Mouse (Mus musculus) CH12.LX (cell line): Measurements from ENCODE around the gene E2f7. TPM values are rescaled to one million over a fixed set of nuclear protein-coding genes. Genes with fewer than 3 reads are reported as not detected.

Source experiments
- DNase-seq: peaks from one replicate; pipeline ENCODE4 v3.0.0-alpha.2; 2013; ENCODE audit errors: extremely low read depth
- H3K27ac ChIP-seq: 2 replicates; pipeline ENCODE4 v1.5.1; 2012; ENCODE audit warnings: low read depth, mild to moderate bottlenecking, control low read depth, moderate library complexity; ENCODE audit not compliant: insufficient read depth
- H3K27me3 ChIP-seq: replicated peaks from 2 replicates; pipeline ENCODE3; 2012; ENCODE audit warnings: inconsistent platforms
- H3K36me3 ChIP-seq, 2 experiments: replicated peaks in 1 of 2; 2 replicates each; pipeline versions ENCODE3 to v1.6.1; 2012; ENCODE audit warnings: inconsistent platforms in 1 of 2, low read length in 1 of 2, mild to moderate bottlenecking in 1 of 2, mixed read lengths in 1 of 2, moderate library complexity in 1 of 2; ENCODE audit not compliant: control insufficient read depth in 1 of 2, insufficient read depth in 1 of 2
- H3K4me1 ChIP-seq, 2 experiments: 2 replicates each; pipeline ENCODE4 v1.6.1; 2012; ENCODE audit warnings: inconsistent platforms in 1 of 2, moderate library complexity in 1 of 2; ENCODE audit not compliant: insufficient read depth in 2 of 2, control insufficient read depth in 1 of 2
- H3K4me2 ChIP-seq: 2 replicates; pipeline ENCODE4 v1.6.1; 2012; ENCODE audit warnings: low read depth, mild to moderate bottlenecking, control low read depth; ENCODE audit not compliant: poor library complexity, insufficient read depth, severe bottlenecking
- H3K4me3 ChIP-seq, 3 experiments: fragments of 150-350 bp in 1 of 3; sonication (generic) in 1 of 3; replicated peaks in 1 of 3; 2 replicates each; pipeline versions ENCODE3 to v1.5.1; 2011 to 2012; ENCODE audit warnings: low read depth in 2 of 3, low read length in 2 of 3, mild to moderate bottlenecking in 2 of 3, moderate library complexity in 2 of 3, control low read depth in 1 of 3, improper control_type of control experiment in 1 of 3, inconsistent platforms in 1 of 3, mixed read lengths in 1 of 3; ENCODE audit not compliant: poor library complexity in 1 of 3
- H3K79me2 ChIP-seq: replicated peaks from 2 replicates; pipeline ENCODE4 v1.6.1; 2012; ENCODE audit warnings: mild to moderate bottlenecking, moderate library complexity; ENCODE audit not compliant: control insufficient read depth, poor library complexity, insufficient read depth, severe bottlenecking; ENCODE audit errors: extremely low read depth
- H3K9ac ChIP-seq: 2 replicates; pipeline ENCODE4 v1.6.1; 2012; ENCODE audit warnings: low read depth, mild to moderate bottlenecking, control low read depth, moderate library complexity; ENCODE audit not compliant: insufficient read depth
- H3K9me3 ChIP-seq: replicated peaks from 2 replicates; pipeline ENCODE3; 2012; ENCODE audit warnings: low read length, inconsistent platforms, mixed read lengths
- CHD1 ChIP-seq: IDR thresholded peaks from 2 replicates; pipeline ENCODE4 v1.6.1; 2012; ENCODE audit warnings: low read depth, low read length, improper control_type of control experiment, inconsistent platforms
- CTCF ChIP-seq, 2 experiments: IDR thresholded peaks in 1 of 2; conservative IDR thresholded peaks in 1 of 2; 2 replicates each; pipeline ENCODE4 v1.5.1; 2011 to 2012; ENCODE audit warnings: low read depth in 2 of 2, low read length in 2 of 2, improper control_type of control experiment in 1 of 2, inconsistent platforms in 1 of 2, mild to moderate bottlenecking in 1 of 2, moderate library complexity in 1 of 2
- ELF1 ChIP-seq: IDR thresholded peaks from 2 replicates; pipeline ENCODE4 v1.6.1; 2014; ENCODE audit warnings: low read depth, mild to moderate bottlenecking, inconsistent platforms, low read length, improper control_type of control experiment
- ETS1 ChIP-seq: conservative IDR thresholded peaks from 2 replicates; pipeline ENCODE4 v1.6.1; 2012; ENCODE audit warnings: low read depth, mild to moderate bottlenecking, inconsistent platforms, low read length, improper control_type of control experiment, moderate library complexity
- JUND ChIP-seq: conservative IDR thresholded peaks from 2 replicates; pipeline ENCODE4 v1.6.1; 2011; ENCODE audit warnings: low read depth, low read length, improper control_type of control experiment
- KAT2A ChIP-seq: IDR thresholded peaks from 2 replicates; pipeline ENCODE4 v1.6.1; 2012; ENCODE audit warnings: low read length, improper control_type of control experiment, inconsistent platforms; ENCODE audit not compliant: insufficient replicate concordance
- MAX ChIP-seq: IDR thresholded peaks from 2 replicates; pipeline ENCODE4 v1.6.1; 2011; ENCODE audit warnings: low read length, improper control_type of control experiment
- MAZ ChIP-seq: IDR thresholded peaks from 2 replicates; pipeline ENCODE4 v1.6.1; 2012; ENCODE audit warnings: low read depth, mild to moderate bottlenecking, inconsistent platforms, low read length, improper control_type of control experiment, moderate library complexity
- MXI1 ChIP-seq: IDR thresholded peaks from 2 replicates; pipeline ENCODE4 v1.6.1; 2011; ENCODE audit warnings: mild to moderate bottlenecking, low read depth, low read length, improper control_type of control experiment
- PAX5 ChIP-seq: IDR thresholded peaks from 2 replicates; pipeline ENCODE4 v1.6.1; 2012; ENCODE audit warnings: low read length, inconsistent platforms, mixed read lengths
- POLR2AphosphoS2 ChIP-seq: IDR thresholded peaks from 2 replicates; pipeline ENCODE4 v1.6.1; 2011; ENCODE audit warnings: low read depth, low read length, improper control_type of control experiment
- RAD21 ChIP-seq: IDR thresholded peaks from 2 replicates; pipeline ENCODE4 v1.6.1; 2011; ENCODE audit warnings: low read depth, mild to moderate bottlenecking, low read length, improper control_type of control experiment, moderate library complexity
- RCOR1 ChIP-seq: conservative IDR thresholded peaks from 2 replicates; pipeline ENCODE4 v1.6.1; 2012; ENCODE audit warnings: low read depth, mild to moderate bottlenecking, inconsistent platforms, low read length, improper control_type of control experiment
- SIN3A ChIP-seq: IDR thresholded peaks from 2 replicates; pipeline ENCODE4 v1.6.1; 2012; ENCODE audit warnings: low read length, improper control_type of control experiment, inconsistent platforms
- SMC3 ChIP-seq: IDR thresholded peaks from 2 replicates; pipeline ENCODE4 v1.6.1; 2011; ENCODE audit warnings: low read depth, low read length, improper control_type of control experiment
- USF2 ChIP-seq: conservative IDR thresholded peaks from 2 replicates; pipeline ENCODE4 v1.6.1; 2011; ENCODE audit warnings: low read depth, low read length, improper control_type of control experiment
- dilution Hi-C: fragments of 300-500 bp; cut with MboI; formaldehyde crosslinking; loops from 2 replicates; pipeline ENCODE4 v1.14.3; 2020; ENCODE audit warnings: low sequenced_read_pairs; ENCODE audit not compliant: extremely low pct_unique_long_range_greater_than_20kb, extremely low pct_ligation_motif_present
- in situ Hi-C: fragments of 300-500 bp; cut with MboI; formaldehyde crosslinking; loops from 3 replicates; pipeline ENCODE4 v1.14.3; 2019; ENCODE audit warnings: low sequenced_read_pairs, low pct_ligation_motif_present, low pct_unique_long_range_greater_than_20kb, mixed read lengths
- polyA plus RNA-seq: library from polyadenylated mRNA; unstranded; fragments of >175 nt; gene quantifications from 2 replicates; pipeline ENCODE4 v1.2.1, GENCODE M21; 2012; ENCODE audit warnings: low read depth; ENCODE audit not compliant: insufficient read length
- total RNA-seq, 2 experiments: library from RNA; depleted of rRNA; stranded (reverse); fragments of 300-350 nt in 1 of 2; fragments of >200 nt in 1 of 2; gene quantifications; 2 replicates each; pipeline ENCODE4 v1.2.3; 2012 to 2014

Gene E2f7
- total and polyA plus RNA-seq, 3 experiments = 0.82 to 3.8 (median 1.1) TPM

DNA sequence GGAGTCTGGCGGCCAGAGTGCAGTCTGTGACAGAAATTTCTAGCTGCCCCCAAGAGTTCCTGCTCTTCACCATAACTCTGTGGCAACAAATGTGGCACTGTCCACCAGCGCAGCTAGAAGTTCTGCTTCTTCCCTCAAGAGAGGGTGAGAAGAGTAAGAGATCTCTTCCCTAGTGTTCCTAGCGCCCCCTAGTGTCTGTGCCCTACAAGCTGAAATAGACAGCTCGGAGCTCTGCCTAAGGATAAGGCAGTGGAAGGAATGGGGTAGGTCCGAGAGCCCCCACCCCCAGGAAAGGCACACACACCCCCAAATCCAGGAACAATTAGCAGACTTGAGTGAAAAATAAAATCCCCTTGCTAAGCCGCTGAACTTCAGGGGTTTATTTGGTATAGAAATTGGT lies 11.9 kb upstream of the E2f7 start:
- Histone ChIP-seq H3K4me1 (no peaks in the 10 kb centered on the region), H3K4me2 (peak overlapping the region; percentile 6; the same call in 1 of the 2 replicates), H3K27me3 (no peaks in the 10 kb centered on the region), H3K27ac (no peak overlapping the region), H3K9ac (no peak overlapping the region), H3K79me2 (no peaks in the 10 kb centered on the region), H3K9me3 (no peaks in the 10 kb centered on the region), H3K4me3 (no peak overlapping the region), H3K36me3 (no peaks in the 10 kb centered on the region)
- TF ChIP-seq MXI1 = no peak
- peak; percentile 78 for TF ChIP-seq CTCF (conservative IDR thresholded peaks at IDR 0.05 in 1 of 2, IDR thresholded peaks at IDR 0.05 in 1 of 2; ENCODE audit: low read depth in 2 of 2, low read length in 2 of 2)
- peak; percentile 49 for TF ChIP-seq SMC3
- no peak for TF ChIP-seq USF2
- no peak for TF ChIP-seq ETS1
- no peak for TF ChIP-seq MAX
- TF ChIP-seq RAD21 = peak; percentile 62
- dilution Hi-C loops = no loop called here
- DNase-seq = peak; percentile 73
- in situ Hi-C loops = no loop called here

DNA sequence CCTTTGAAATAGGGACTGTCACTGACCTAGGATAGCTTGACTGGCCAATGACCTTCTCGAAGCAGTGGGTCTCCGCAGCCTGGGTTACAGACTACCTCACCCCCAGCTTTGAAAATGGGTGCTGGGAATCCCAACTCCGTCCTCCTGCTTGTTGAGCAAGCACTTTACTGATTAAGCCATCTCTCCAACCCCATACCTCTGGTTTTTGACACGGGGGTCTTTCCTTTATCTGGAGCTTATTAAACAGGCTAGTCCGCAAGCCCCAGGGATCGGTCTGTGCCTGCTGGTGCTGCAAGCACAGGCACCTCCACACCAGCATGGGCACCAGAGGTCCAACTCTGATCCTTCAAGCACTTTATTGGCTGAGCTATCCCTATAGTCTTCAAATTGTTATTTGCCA lies 1.5 kb upstream of the E2f7 start:
- Histone ChIP-seq H3K4me2 (no peak overlapping the region), H3K27ac (no peak overlapping the region), H3K4me1 (peaks cover 2 to 11% of the 10 kb centered on the region in 2 experiments; a peak in 2 of 4 replicates), H3K79me2 (no peaks in the 10 kb centered on the region), H3K9ac (no peak overlapping the region), H3K4me3 (no peak overlapping the region), H3K9me3 (no peaks in the 10 kb centered on the region), H3K36me3 (peaks cover 0 to 8% of the 10 kb centered on the region in 2 experiments), H3K27me3 (peaks cover 27% of the 10 kb centered on the region)
- dilution Hi-C loops (no loop called here), in situ Hi-C loops (no loop called here)
- TF ChIP-seq KAT2A (no peak), MAZ (no peak), MAX (no peak), ELF1 (no peak), CHD1 (no peak), PAX5 (no peak), MXI1 (no peak), CTCF (conservative IDR thresholded peaks at IDR 0.05 in 1 of 2, IDR thresholded peaks at IDR 0.05 in 1 of 2; ENCODE audit: low read depth in 2 of 2, low read length in 2 of 2) (no peak), SIN3A (no peak), JUND (no peak)
- DNase-seq = no peak

DNA sequence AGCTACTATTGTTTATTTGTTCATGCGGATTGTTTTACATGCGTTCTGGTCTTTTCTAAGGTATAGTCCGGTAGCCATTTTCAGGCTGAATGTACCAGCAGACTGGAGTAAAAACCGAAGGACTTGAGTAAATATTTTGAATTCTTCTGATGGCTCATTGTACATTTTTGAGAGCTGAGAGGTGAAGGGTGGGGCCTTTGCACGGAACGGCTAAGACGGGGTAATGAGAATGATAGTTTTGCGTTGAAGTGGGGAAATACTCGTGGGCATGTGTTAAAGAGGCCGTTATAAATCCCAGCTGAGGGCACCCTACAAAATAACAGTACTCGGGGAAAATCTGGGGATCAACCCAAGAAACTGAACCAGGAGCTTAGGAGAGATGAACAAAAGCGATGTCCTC lies 1.1 kb upstream of the E2f7 start:
- no peak for DNase-seq
- Histone ChIP-seq H3K4me2 (no peak overlapping the region), H3K9me3 (no peaks in the 10 kb centered on the region), H3K79me2 (no peaks in the 10 kb centered on the region), H3K4me1 (peaks cover 2 to 11% of the 10 kb centered on the region in 2 experiments; a peak in 2 of 4 replicates), H3K36me3 (peaks cover 0 to 11% of the 10 kb centered on the region in 2 experiments), H3K27ac (no peak overlapping the region), H3K27me3 (peaks cover 27% of the 10 kb centered on the region), H3K4me3 (no peak overlapping the region), H3K9ac (no peak overlapping the region)
- dilution Hi-C loops (no loop called here), in situ Hi-C loops (no loop called here)
- TF ChIP-seq POLR2AphosphoS2 = no peak
- TF ChIP-seq ETS1 = no peak
- no peak for TF ChIP-seq CTCF (conservative IDR thresholded peaks at IDR 0.05 in 1 of 2, IDR thresholded peaks at IDR 0.05 in 1 of 2; ENCODE audit: low read depth in 2 of 2, low read length in 2 of 2)
- no peak for TF ChIP-seq RCOR1
